Mouse (Mus musculus): ENCODE measurements around the gene Fam110a.

- TF ChIP-seq EP300 (IDR thresholded peaks at IDR 0.05; ENCODE audit: low read depth), result no peak
- peak; percentile 80 for TF ChIP-seq CTCF (IDR thresholded peaks at IDR 0.05; ENCODE audit: low read depth)
These were observed 40.2 kb upstream of the Fam110a start for GRCm38 (mm10) chr2:152020255-152020654.

All from liver, embryonic 14.5 days (tissue).